Mouse (Mus musculus): Measurements from ENCODE around the gene Plcd4.

Plcd4 gene

DNA sequence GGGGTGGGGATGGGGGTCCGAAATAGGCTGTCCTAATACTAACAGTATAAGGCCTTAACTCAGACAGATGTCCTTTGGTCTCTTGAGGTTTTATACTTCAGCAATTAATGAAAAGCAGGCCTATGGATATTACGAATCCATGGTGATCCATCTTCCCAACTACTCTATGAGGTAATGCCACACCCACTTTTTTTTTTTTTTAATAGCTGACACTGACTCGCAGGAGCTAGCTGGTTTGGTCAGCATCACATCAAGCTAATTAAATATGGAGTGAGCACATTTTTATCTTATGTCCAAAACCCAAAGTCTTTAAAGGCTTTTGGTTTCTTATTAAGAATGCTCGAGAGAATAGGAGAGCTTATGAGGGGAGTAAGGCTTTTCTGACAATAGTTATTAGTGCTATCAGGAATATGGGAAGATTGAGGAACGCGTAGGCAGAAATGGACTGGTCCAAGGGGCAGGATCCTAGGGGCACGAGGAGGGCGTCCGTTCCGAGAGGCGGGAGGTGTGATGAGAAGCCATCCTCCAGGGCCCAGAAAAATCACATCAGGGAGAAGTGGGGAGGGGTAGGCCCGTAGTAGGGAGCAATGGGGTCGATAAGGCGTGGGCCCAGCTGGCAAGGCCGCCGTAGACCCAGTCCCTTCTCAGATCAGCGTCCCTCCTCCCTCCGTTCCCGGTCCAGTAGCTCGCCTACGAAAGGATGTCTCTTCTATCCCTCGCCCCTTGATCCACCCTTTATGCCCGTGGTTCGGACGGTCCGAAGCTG is 58.0 kb downstream of the Plcd4 start:
- DNase-seq = peak; percentile 2

DNA sequence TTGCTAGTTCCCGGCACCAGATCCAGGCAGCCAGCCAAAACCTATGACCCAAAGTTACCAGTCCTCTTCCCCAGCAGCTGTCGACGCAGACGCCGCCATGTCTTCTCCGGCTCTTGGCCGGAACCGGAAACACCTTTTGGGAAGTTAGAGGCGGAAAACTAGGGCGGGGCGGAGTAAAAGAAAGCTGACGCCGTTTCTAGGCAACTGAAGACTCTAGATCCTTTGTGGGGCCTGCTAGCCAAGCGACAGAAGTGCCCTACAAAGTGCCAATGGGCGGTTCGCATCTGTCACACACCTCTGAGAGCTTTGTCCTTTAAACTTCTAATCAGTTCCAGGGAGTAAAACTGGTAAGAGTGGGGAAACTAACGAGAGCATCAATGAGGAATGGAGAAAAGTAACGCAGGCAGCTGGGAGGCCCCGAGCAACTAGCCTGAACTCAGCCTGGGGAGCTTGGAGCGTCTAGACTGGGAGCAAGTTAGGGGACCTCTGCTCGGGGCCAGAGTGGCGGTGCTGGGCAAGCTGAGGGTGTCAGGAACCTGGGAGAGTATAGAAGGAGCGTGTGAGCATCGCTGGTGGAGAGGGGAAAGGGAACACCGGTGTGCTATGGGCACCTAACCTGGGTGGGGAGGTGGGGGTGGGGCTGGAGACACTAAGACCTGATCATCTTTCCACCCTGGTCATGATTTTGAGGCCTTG is 58.7 kb downstream of the Plcd4 start, which contains the start of the genes Rnf25 and Stk36:
TSS of gene Rnf25 (minus strand) at position 131 of the 696 bp plus-strand sequence.
TSS of gene Stk36 (plus strand) at position 179 of the 696 bp plus-strand sequence.
- peak; percentile 96 for DNase-seq
